8 mouse cellular contexts compared by ENCODE assay signal in genomic region chr12:76961932-76962891, GRCm38 (mm10). TPM values are rescaled to one million over a fixed set of nuclear protein-coding genes. Genes with fewer than 3 reads are reported as not detected.
DNase-seq lines count a peak whose midpoint lies in the region; ATAC-seq and TF ChIP-seq lines count a peak whose summit lies in the region.

TSS of gene Max (minus strand) at chr12:76962201.

- H3K27me3 ChIP-seq in kidney, embryonic 14.5 days (ENCODE audit: control insufficient read depth, insufficient read depth, low read length) = no peaks in the 10 kb centered on the region
- H3K27me3 ChIP-seq in limb, embryonic 15.5 days = no peaks in the 10 kb centered on the region

- TF ChIP-seq CTCF in bone marrow macrophage, adult 2 months (IDR thresholded peaks at IDR 0.05; ENCODE audit: low read depth, low read length) = no peak
- no peak for TF ChIP-seq CTCF in embryonic fibroblast, embryonic 13.5 days (IDR thresholded peaks at IDR 0.05; ENCODE audit: borderline replicate concordance, insufficient read depth, low read length)

- peak within 1 kb of the TSS; percentile 97 for H3K4me3 ChIP-seq in bone marrow macrophage, adult 2 months (ENCODE audit: insufficient read depth, low read length)
- peak within 1 kb of the TSS; percentile 78 for H3K4me3 ChIP-seq in embryonic fibroblast, embryonic 13.5 days (ENCODE audit: insufficient read depth, low read length)
- H3K4me3 ChIP-seq in kidney, embryonic 14.5 days (ENCODE audit: low read length) = peak within 1 kb of the TSS; percentile 97
- H3K4me3 ChIP-seq in limb, embryonic 15.5 days = peak within 1 kb of the TSS; percentile 96

- H3K4me2 ChIP-seq in kidney, embryonic 14.5 days (replicated peaks; ENCODE audit: low read depth, low read length) = peak within 1 kb of the TSS; percentile 89
- H3K4me2 ChIP-seq in limb, embryonic 15.5 days = peak within 1 kb of the TSS; percentile 86

- peak within 1 kb of the TSS; percentile 82 for H3K9ac ChIP-seq in kidney, embryonic 14.5 days (ENCODE audit: low read depth, low read length)
- H3K9ac ChIP-seq in limb, embryonic 15.5 days = peak within 1 kb of the TSS; percentile 85

- peaks cover 16% of the 10 kb centered on the region for H3K4me1 ChIP-seq in bone marrow macrophage, adult 2 months (ENCODE audit: control insufficient read depth, insufficient read depth, low read length)
- no peaks in the 10 kb centered on the region for H3K4me1 ChIP-seq in embryonic fibroblast, embryonic 13.5 days (ENCODE audit: control insufficient read depth, insufficient read depth, low read length)
- H3K4me1 ChIP-seq in kidney, embryonic 14.5 days (ENCODE audit: control insufficient read depth, insufficient read depth, low read length) = peaks cover 5% of the 10 kb centered on the region; the same call in 1 of the 2 replicates
- H3K4me1 ChIP-seq in limb, embryonic 15.5 days = peaks cover 6% of the 10 kb centered on the region

- DNase-seq in A20 (ENCODE audit: low read depth, low spot score) = peak; percentile 98
- DNase-seq in heart, adult 9 months (ENCODE audit: low spot score in 2 of 2) = peak; percentile 100
- peak; percentile 92 to 94 for DNase-seq in monocyte, adult 2 months (ENCODE audit: low read depth in 1 of 2, low spot score in 2 of 2)
- DNase-seq in spleen, postnatal 36 days (ENCODE audit: low spot score in 2 of 2) = peak; percentile 98 to 99

- WGBS in kidney, embryonic 14.5 days = under 1% methylated on average over 71 of the region's 73 CpGs
- WGBS in limb, embryonic 15.5 days = 1% methylated on average over 69 of the region's 73 CpGs

- TF ChIP-seq POLR2A in bone marrow macrophage, adult 2 months (IDR thresholded peaks at IDR 0.05; ENCODE audit: borderline replicate concordance, low read depth, low read length) = peak; percentile 34; the same call in 1 of the 2 replicates
- peak; percentile 95 for TF ChIP-seq POLR2A in embryonic fibroblast, embryonic 13.5 days (IDR thresholded peaks at IDR 0.05; ENCODE audit: low read depth, low read length)

- H3K27ac ChIP-seq in bone marrow macrophage, adult 2 months (ENCODE audit: insufficient read depth, low read depth, low read length) = peak within 1 kb of the TSS; percentile 79
- peak within 1 kb of the TSS; percentile 48 for H3K27ac ChIP-seq in embryonic fibroblast, embryonic 13.5 days (ENCODE audit: insufficient read depth, low read length)
- H3K27ac ChIP-seq in kidney, embryonic 14.5 days (ENCODE audit: low read depth, low read length) = peak within 1 kb of the TSS; percentile 47; the same call in 1 of the 2 replicates
- H3K27ac ChIP-seq in limb, embryonic 15.5 days = peak within 1 kb of the TSS; percentile 61

- H3K36me3 ChIP-seq in kidney, embryonic 14.5 days (ENCODE audit: control insufficient read depth, insufficient read depth, low read length) = peaks cover 6% of the 10 kb centered on the region
- peaks cover 9% of the 10 kb centered on the region; the same call in 1 of the 2 replicates for H3K36me3 ChIP-seq in limb, embryonic 15.5 days

- ATAC-seq in kidney, embryonic 14.5 days (ENCODE audit: low FRiP score, low TSS enrichment) = peak; percentile 98
- peak; percentile 99 for ATAC-seq in limb, embryonic 15.5 days (ENCODE audit: insufficient number of reproducible peaks, low FRiP score, low TSS enrichment, low read depth)

- no peaks in the 10 kb centered on the region for H3K9me3 ChIP-seq in kidney, embryonic 14.5 days (ENCODE audit: control insufficient read depth, low read length)
- no peaks in the 10 kb centered on the region for H3K9me3 ChIP-seq in limb, embryonic 15.5 days

RNA-seq across cellular contexts. Expression of gene Max, which starts in this region (rescaled TPM):
- 99.5 and 108 TPM in 2 replicates for polyA plus RNA-seq in bone marrow macrophage, adult 2 months (2012; ENCODE audit: insufficient read depth, insufficient read length, missing spikeins)
- polyA plus RNA-seq in embryonic fibroblast, embryonic 13.5 days (2011; ENCODE audit: insufficient read length, low read depth, missing spikeins) = 83.3 and 98.7 TPM in 2 replicates
- 36.1 and 67.9 TPM in 2 replicates for polyA plus RNA-seq in kidney, embryonic 14.5 days (2014; fragmentation: Nextera tagmentation; extraction: Ambion mirVana)
- polyA plus RNA-seq in limb, embryonic 15.5 days (2015; fragmentation: Nextera tagmentation; extraction: Ambion mirVana) = 16.7 and 20.1 TPM in 2 replicates

Comparison
In these comparisons a context has a peak if more than half of its experiments do, and no peak if none do; other contexts are left out.
1. Peak in every context shown above with its lines: DNase-seq, ATAC-seq, H3K4me3 ChIP-seq and H3K27ac ChIP-seq.